Mouse (Mus musculus): ENCODE results near the gene Ptcd3. TPM values are rescaled to one million over a fixed set of nuclear protein-coding genes. Genes with fewer than 3 reads are reported as not detected.

The Ptcd3 gene
- total and polyA plus RNA-seq, 3 experiments: 93.5 to 156 (median 94.3) TPM

GRCm38 (mm10) chr6:71949721-71950120 is 41.2 kb upstream of the Ptcd3 start:
- Histone ChIP-seq H3K36me3 (ENCODE audit: control insufficient read depth in 1 of 2, insufficient read depth in 2 of 2, low read length in 2 of 2) (peaks cover 0 to 14% of the 10 kb centered on the region in 2 experiments; a peak in 2 of 4 replicates), H3K4me3 (ENCODE audit: control insufficient read depth in 1 of 2, insufficient read depth in 1 of 2, low read depth in 2 of 2, low read length in 2 of 2) (no peak overlapping the region), H3K4me1 (ENCODE audit: control insufficient read depth in 1 of 2, insufficient read depth in 2 of 2, low read length in 2 of 2) (no peaks in the 10 kb centered on the region), H3K9me3 (replicated peaks; ENCODE audit: insufficient read depth, low read length) (no peaks in the 10 kb centered on the region), H3K79me2 (ENCODE audit: control insufficient read depth, insufficient read depth, low read length, poor library complexity) (no peaks in the 10 kb centered on the region), H3K27ac (ENCODE audit: control insufficient read depth, low read depth, low read length) (no peak overlapping the region), H3K27me3 (ENCODE audit: control insufficient read depth in 1 of 2, insufficient read depth in 2 of 2, low read length in 2 of 2) (no peaks in the 10 kb centered on the region), H3K9ac (ENCODE audit: control insufficient read depth, low read depth, low read length, poor library complexity, severe bottlenecking) (no peak overlapping the region)
- TF ChIP-seq SIN3A (IDR thresholded peaks at IDR 0.05; ENCODE audit: low read length) (no peak), UBTF (IDR thresholded peaks at IDR 0.05; ENCODE audit: borderline replicate concordance, insufficient read depth, low read depth, low read length) (no peak), GABPA (IDR thresholded peaks at IDR 0.05; ENCODE audit: low read depth, low read length) (no peak), CHD1 (IDR thresholded peaks at IDR 0.05; ENCODE audit: low read depth, low read length) (no peak), ZNF384 (IDR thresholded peaks at IDR 0.05; ENCODE audit: low read depth, low read length) (no peak), TAL1 (IDR thresholded peaks at IDR 0.05; ENCODE audit: low read length) (no peak)
- DNase-seq (ENCODE audit: low read depth, low spot score): no peak

- DNase-seq (ENCODE audit: low read depth, low spot score): peak; percentile 14
- H3K27me3 ChIP-seq (ENCODE audit: control insufficient read depth in 1 of 2, insufficient read depth in 2 of 2, low read length in 2 of 2): no peaks in the 10 kb centered on the region
- H3K4me3 ChIP-seq (ENCODE audit: control insufficient read depth in 1 of 2, insufficient read depth in 1 of 2, low read depth in 2 of 2, low read length in 2 of 2): no peak overlapping the region
- peaks cover 0 to 12% of the 10 kb centered on the region in 2 experiments; a peak in 2 of 4 replicates for H3K36me3 ChIP-seq (ENCODE audit: control insufficient read depth in 1 of 2, insufficient read depth in 2 of 2, low read length in 2 of 2)
- H3K9ac ChIP-seq (ENCODE audit: control insufficient read depth, low read depth, low read length, poor library complexity, severe bottlenecking): no peak overlapping the region
- no peaks in the 10 kb centered on the region for H3K4me1 ChIP-seq (ENCODE audit: control insufficient read depth in 1 of 2, insufficient read depth in 2 of 2, low read length in 2 of 2)
- H3K27ac ChIP-seq (ENCODE audit: control insufficient read depth, low read depth, low read length): no peak overlapping the region
- H3K9me3 ChIP-seq (replicated peaks; ENCODE audit: insufficient read depth, low read length): no peaks in the 10 kb centered on the region
- TF ChIP-seq MYB (IDR thresholded peaks at IDR 0.05; ENCODE audit: low read depth, low read length): no peak
- TF ChIP-seq ZNF384 (IDR thresholded peaks at IDR 0.05; ENCODE audit: low read depth, low read length): no peak
- TF ChIP-seq CHD1 (IDR thresholded peaks at IDR 0.05; ENCODE audit: low read depth, low read length): no peak
- TF ChIP-seq USF2 (IDR thresholded peaks at IDR 0.05; ENCODE audit: borderline replicate concordance in 1 of 2, insufficient read depth in 1 of 2, low read depth in 1 of 2, low read length in 2 of 2): no peak
- peak; percentile 5; the same call in 1 of the 2 replicates for TF ChIP-seq ZC3H11A (IDR thresholded peaks at IDR 0.05; ENCODE audit: low read depth, low read length)
- TF ChIP-seq MEF2A (IDR thresholded peaks at IDR 0.05; ENCODE audit: extremely low read depth, insufficient replicate concordance, low read depth, low read length, poor library complexity, severe bottlenecking): no peak
- peak; percentile 16 for TF ChIP-seq RAD21 (IDR thresholded peaks at IDR 0.05; ENCODE audit: low read depth, low read length)
- no peak for TF ChIP-seq MAX (IDR thresholded peaks at IDR 0.05; ENCODE audit: low read length)
- TF ChIP-seq POLR2AphosphoS2 (IDR thresholded peaks at IDR 0.05; ENCODE audit: low read length): no peak
- no peak for TF ChIP-seq TBP (IDR thresholded peaks at IDR 0.05; ENCODE audit: low read depth, low read length)
- no peak for TF ChIP-seq ZMIZ1 (IDR thresholded peaks at IDR 0.05; ENCODE audit: low read depth, low read length)
- TF ChIP-seq SMC3 (IDR thresholded peaks at IDR 0.05; ENCODE audit: low read depth, low read length): no peak; the same call in 1 of the 2 replicates
- TF ChIP-seq CTCF (IDR thresholded peaks at IDR 0.05 in 2 of 3, conservative IDR thresholded peaks at IDR 0.05 in 1 of 3; ENCODE audit: control insufficient read depth in 1 of 3, insufficient read depth in 1 of 3, low read depth in 2 of 3, low read length in 3 of 3, poor library complexity in 1 of 3, severe bottlenecking in 1 of 3): peak in 1 of 3 experiments; percentile 23; a peak in 1 of 6 replicates
- TF ChIP-seq POLR2A (IDR thresholded peaks at IDR 0.05; ENCODE audit: control insufficient read depth in 1 of 2, insufficient read depth in 1 of 2, low read depth in 1 of 2, low read length in 2 of 2, poor library complexity in 1 of 2): no peak
- no peak for TF ChIP-seq TAL1 (IDR thresholded peaks at IDR 0.05; ENCODE audit: low read length)
- no peak for TF ChIP-seq MXI1 (IDR thresholded peaks at IDR 0.05; ENCODE audit: low read depth, low read length)
- TF ChIP-seq ELF1 (IDR thresholded peaks at IDR 0.05; ENCODE audit: low read depth, low read length): no peak
- no peak for TF ChIP-seq USF1 (IDR thresholded peaks at IDR 0.05; ENCODE audit: low read depth, low read length)
- no peak for TF ChIP-seq BHLHE40 (IDR thresholded peaks at IDR 0.05; ENCODE audit: borderline replicate concordance, low read depth, low read length)
- TF ChIP-seq E2F4 (IDR thresholded peaks at IDR 0.05; ENCODE audit: borderline replicate concordance, low read depth, low read length): no peak
- no peaks in the 10 kb centered on the region for H3K79me2 ChIP-seq (ENCODE audit: control insufficient read depth, insufficient read depth, low read length, poor library complexity)
Observed at GRCm38 (mm10) chr6:71946121-71946520, 37.6 kb upstream of the Ptcd3 start.
